Mouse (Mus musculus) midbrain, embryonic 16.5 days (tissue): Measurements from ENCODE around the gene Mrgpra1. TPM values are rescaled to one million over a fixed set of nuclear protein-coding genes. Genes with fewer than 3 reads are reported as not detected.
"Not testable (repeated sequence)": the region's sequence is repeated elsewhere in the genome, so short reads cannot be mapped to it uniquely, and the experiment has no call there.

ENCODE experiments used
- ATAC-seq: fragments of 200-750 bp; cut with Nextera tagmentation; 2 replicates; pipeline ENCODE4 v1.8.0; 2017; ENCODE audit warnings: moderate TSS enrichment
- H3K27ac ChIP-seq: fragments of 300-500 bp; sonication (generic); 2 replicates; pipeline ENCODE4 v1.5.1; 2014; ENCODE audit warnings: mild to moderate bottlenecking, low read length, mixed read lengths
- H3K27me3 ChIP-seq: fragments of 300-500 bp; sonication (generic); 2 replicates; pipeline ENCODE4 v1.6.1; 2014; ENCODE audit warnings: low read depth, low read length, mixed read lengths; ENCODE audit not compliant: control insufficient read depth, insufficient read depth
- H3K36me3 ChIP-seq: fragments of 300-500 bp; sonication (generic); 2 replicates; pipeline ENCODE4 v1.6.1; 2014; ENCODE audit warnings: mild to moderate bottlenecking, low read length, moderate library complexity, mixed read lengths; ENCODE audit not compliant: control insufficient read depth, insufficient read depth
- H3K4me1 ChIP-seq: fragments of 300-500 bp; sonication (generic); 2 replicates; pipeline ENCODE4 v1.6.1; 2014; ENCODE audit warnings: mild to moderate bottlenecking, low read length, mixed read lengths; ENCODE audit not compliant: control insufficient read depth, insufficient read depth
- H3K4me2 ChIP-seq: fragments of 300-500 bp; sonication (generic); 2 replicates; pipeline ENCODE4 v1.6.1; 2014; ENCODE audit warnings: mild to moderate bottlenecking, low read length, mixed read lengths
- H3K4me3 ChIP-seq: fragments of 300-500 bp; sonication (generic); 2 replicates; pipeline ENCODE4 v1.5.1; 2014; ENCODE audit warnings: low read depth, mild to moderate bottlenecking, low read length, moderate library complexity, mixed read lengths
- H3K9ac ChIP-seq: fragments of 300-500 bp; sonication (generic); 2 replicates; pipeline ENCODE4 v1.6.1; 2014; ENCODE audit warnings: low read depth, low read length, mixed read lengths
- H3K9me3 ChIP-seq: fragments of 300-500 bp; sonication (generic); replicated peaks from 2 replicates; pipeline ENCODE4 v1.6.1; 2014; ENCODE audit warnings: mild to moderate bottlenecking, low read length, mixed read lengths; ENCODE audit not compliant: control insufficient read depth, poor library complexity, severe bottlenecking
- WGBS: fragments of 180-500 bp; shearing (Covaris S2); extraction: QIAGEN DNeasy Blood & Tissue Kit; methylation state at CpG from one replicate; pipeline ENCODE4 v1.1.7; 2014; 5-methylcytosine and 5-hydroxymethylcytosine counted together
- polyA plus RNA-seq: library from polyadenylated mRNA; unstranded; fragments of >200 nt; fragmentation: Nextera tagmentation; extraction: Ambion mirVana; gene quantifications from 2 replicates; pipeline ENCODE4 v1.2.1, GENCODE M21; 2015

Mrgpra1 gene
- not detected in 2 replicates for polyA plus RNA-seq

DNA sequence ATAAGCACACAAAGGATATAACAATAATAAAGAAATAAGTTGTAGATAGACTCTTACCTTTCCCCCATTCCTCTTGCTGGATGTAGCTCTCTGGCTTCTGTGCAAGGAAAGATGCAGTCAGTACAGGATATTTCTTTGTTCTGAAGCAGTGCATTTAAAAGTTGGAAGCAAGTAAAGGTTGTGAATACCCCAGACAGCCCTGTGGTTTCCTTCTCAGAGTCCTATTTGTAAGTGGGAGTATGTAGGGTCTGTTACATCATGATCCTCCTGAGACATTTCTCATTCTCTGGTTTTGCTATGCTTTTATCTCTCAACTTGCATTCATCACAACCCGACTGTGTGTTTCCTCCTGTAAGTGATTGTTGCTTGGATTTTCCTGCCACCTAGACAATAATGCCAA lies at the start of gene Mrgpra1:
Mrgpra1 (minus strand) TSS at position 101 of the 400 bp plus-strand sequence.
- Histone ChIP-seq H3K27me3 (no peaks in the 10 kb centered on the region), H3K4me2 (no peak within 1 kb of the TSS), H3K4me1 (no peaks in the 10 kb centered on the region), H3K4me3 (no peak within 1 kb of the TSS), H3K27ac (no peak within 1 kb of the TSS), H3K36me3 (no peaks in the 10 kb centered on the region), H3K9ac (no peak within 1 kb of the TSS), H3K9me3 (peaks cover 21% of the 10 kb centered on the region)
- 76% methylated on average over 1 of the region's 1 CpGs for WGBS
- no peak for ATAC-seq

DNA sequence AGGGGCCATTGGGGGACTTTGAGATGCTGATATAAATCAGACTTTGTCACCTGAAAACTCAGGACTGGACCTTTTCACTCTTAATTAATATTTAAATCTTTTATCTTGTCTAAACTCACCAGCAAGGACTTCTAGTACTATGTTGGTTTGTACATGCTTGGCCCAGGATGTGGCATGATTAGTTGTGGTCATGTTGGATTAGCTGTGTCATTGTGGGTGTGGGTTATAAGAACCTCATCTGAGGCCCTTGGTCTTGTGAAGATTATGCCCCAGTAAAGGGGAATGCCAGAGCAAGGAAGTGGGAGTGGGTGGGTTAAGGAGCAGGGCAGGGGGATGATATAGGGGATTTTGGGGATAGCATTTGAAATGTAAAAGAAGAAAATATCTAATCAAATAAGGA lies 47.1 kb upstream of the Mrgpra1 start:
- no peak for ATAC-seq
- Histone ChIP-seq H3K9me3 (peaks cover 31% of the 10 kb centered on the region), H3K4me3 (no peak overlapping the region), H3K4me1 (no peaks in the 10 kb centered on the region), H3K9ac (no peak overlapping the region), H3K4me2 (no peak overlapping the region), H3K27me3 (no peaks in the 10 kb centered on the region), H3K27ac (no peak overlapping the region), H3K36me3 (no peaks in the 10 kb centered on the region)

DNA sequence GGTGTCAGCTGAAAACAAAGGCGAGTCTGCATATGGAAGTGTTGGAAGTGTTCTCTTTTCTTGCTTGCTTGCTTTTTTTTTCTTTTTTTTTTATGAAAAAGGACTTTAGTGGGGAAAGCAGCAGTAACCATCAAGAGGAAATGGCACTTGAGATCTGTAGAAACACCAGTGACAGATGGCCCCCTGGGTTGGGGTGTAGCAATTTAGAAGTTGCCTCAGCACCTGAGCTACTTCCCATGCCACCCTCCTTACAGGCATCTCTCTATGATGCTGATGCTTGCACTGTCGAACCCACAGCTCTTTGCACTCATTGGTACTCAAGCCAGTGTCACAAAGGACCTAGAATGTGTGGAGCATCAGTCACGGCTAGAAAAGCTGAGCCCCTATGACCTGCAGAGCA lies 5.6 kb downstream of the Mrgpra1 start:
- 73% methylated on average over 3 of the region's 3 CpGs for WGBS
- no peak overlapping the region for H3K4me3 ChIP-seq

DNA sequence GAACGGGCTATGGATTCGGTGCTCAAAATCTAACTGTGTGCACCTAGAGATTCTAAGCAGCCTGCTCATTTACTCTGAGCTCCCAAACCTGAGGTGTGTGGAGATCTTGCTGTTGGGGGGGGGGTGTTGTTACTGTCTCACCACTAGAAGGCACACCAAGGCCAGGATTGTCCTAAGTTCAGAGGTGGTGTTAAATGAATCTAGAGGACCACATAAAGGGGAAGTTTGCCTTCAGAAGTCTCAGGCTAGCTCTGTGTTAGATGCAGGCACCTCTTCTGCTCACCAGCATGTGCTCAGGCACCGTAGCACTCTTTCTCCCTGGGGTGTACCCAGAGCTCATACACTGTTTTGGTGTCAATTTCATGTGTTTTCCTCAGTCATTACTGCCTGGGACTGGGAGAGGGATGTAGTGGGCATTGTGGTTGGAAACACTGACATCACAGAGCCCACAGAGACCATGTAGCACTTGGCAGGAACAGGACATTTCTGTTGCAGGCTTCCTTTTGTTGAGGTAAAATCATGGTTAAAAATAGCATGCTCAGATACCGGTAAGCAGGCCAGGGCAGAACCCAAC lies 8.0 kb downstream of the Mrgpra1 start:
- H3K4me2 ChIP-seq, result no peak overlapping the region
- no peaks in the 10 kb centered on the region for H3K36me3 ChIP-seq
- no peaks in the 10 kb centered on the region for H3K27me3 ChIP-seq
- H3K9ac ChIP-seq, result no peak overlapping the region
- H3K9me3 ChIP-seq, result peaks cover 11% of the 10 kb centered on the region; the same call in 1 of the 2 replicates
- no peak overlapping the region for H3K4me3 ChIP-seq
- WGBS, result 92% methylated on average over 4 of the region's 4 CpGs
- no peak overlapping the region for H3K27ac ChIP-seq
- no peak for ATAC-seq
- H3K4me1 ChIP-seq, result no peaks in the 10 kb centered on the region

More for the DNA sequence above, 5.6 kb downstream of the Mrgpra1 start:
- peaks cover 11% of the 10 kb centered on the region for H3K9me3 ChIP-seq
- H3K36me3 ChIP-seq, result no peaks in the 10 kb centered on the region
- no peaks in the 10 kb centered on the region for H3K27me3 ChIP-seq
- H3K27ac ChIP-seq, result no peak overlapping the region
- no peaks in the 10 kb centered on the region for H3K4me1 ChIP-seq
- H3K4me2 ChIP-seq, result no peak overlapping the region
- no peak for ATAC-seq
- H3K9ac ChIP-seq, result no peak overlapping the region

DNA sequence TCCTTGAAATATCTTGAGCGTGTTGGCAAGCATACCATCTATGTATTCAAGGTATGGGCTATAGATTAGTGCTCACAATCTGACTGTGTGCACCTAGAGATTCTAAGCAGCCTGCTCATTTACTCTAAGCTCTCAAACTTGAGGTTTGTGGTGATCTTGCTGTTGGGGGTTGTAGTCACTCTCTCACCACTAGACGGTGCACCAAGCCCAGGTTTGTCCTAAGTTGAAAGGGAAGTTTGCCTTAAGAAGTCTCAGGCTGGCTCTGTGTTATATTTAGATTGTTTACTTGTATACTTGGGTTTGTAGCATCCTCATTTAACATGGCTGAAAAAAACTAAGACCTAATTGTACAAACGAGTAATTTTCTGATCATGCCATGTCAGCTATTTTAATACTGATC lies 12.2 kb downstream of the Mrgpra1 start:
- H3K4me3 ChIP-seq, H3K36me3 ChIP-seq, H3K9ac ChIP-seq, H3K4me1 ChIP-seq, H3K27ac ChIP-seq, ATAC-seq, H3K27me3 ChIP-seq, H3K9me3 ChIP-seq, H3K4me2 ChIP-seq: not testable (repeated sequence)
- 82% methylated on average over 3 of the region's 3 CpGs for WGBS

DNA sequence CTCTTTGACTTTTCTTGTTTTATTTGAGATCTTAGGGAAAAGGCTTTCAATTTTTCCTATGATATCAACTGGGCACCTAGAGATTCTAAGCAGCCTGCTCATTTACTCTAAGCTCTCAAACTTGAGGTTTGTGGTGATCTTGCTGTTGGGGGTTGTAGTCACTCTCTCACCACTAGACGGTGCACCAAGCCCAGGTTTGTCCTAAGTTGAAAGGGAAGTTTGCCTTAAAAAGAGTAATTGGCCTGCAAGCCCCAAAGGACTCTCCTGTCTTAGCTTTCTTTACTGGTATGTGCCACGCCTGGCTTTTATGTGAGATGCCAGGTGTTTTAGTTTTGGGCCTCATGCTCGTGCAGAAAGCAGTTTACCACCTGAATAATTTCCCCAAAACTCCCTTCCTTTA lies 12.7 kb downstream of the Mrgpra1 start:
- ATAC-seq, H3K9ac ChIP-seq, H3K4me2 ChIP-seq, H3K4me3 ChIP-seq, H3K4me1 ChIP-seq, H3K36me3 ChIP-seq, H3K9me3 ChIP-seq, H3K27me3 ChIP-seq, H3K27ac ChIP-seq: not testable (repeated sequence)
- 65% methylated on average over 3 of the region's 3 CpGs for WGBS

DNA sequence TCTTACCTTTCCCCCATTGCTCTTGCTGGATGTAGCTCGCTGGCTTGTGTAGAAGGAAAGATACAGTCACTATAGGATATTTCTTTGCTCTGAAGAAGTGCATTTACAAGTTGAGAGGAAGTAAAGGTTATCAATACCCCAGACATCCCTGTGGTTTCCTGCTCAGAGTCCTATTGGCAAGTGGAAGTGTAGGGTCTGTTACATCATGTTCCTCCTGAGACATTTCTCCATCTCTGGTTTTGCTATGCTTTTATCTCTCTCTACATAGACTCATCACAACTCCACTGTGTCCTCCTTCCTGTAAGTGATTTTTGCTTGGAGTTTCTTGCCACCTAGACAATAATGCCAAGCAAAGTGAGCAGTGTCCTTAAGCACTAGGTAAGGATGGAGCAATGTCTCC lies 35.7 kb downstream of the Mrgpra1 start:
- Histone ChIP-seq H3K4me3 (no peak overlapping the region), H3K27me3 (no peaks in the 10 kb centered on the region), H3K27ac (no peak overlapping the region), H3K36me3 (no peaks in the 10 kb centered on the region), H3K4me2 (no peak overlapping the region), H3K9me3 (peaks cover 13% of the 10 kb centered on the region; the same call in 1 of the 2 replicates), H3K4me1 (no peaks in the 10 kb centered on the region), H3K9ac (no peak overlapping the region)
- ATAC-seq, result no peak
- 56% methylated on average over 1 of the region's 1 CpGs for WGBS

DNA sequence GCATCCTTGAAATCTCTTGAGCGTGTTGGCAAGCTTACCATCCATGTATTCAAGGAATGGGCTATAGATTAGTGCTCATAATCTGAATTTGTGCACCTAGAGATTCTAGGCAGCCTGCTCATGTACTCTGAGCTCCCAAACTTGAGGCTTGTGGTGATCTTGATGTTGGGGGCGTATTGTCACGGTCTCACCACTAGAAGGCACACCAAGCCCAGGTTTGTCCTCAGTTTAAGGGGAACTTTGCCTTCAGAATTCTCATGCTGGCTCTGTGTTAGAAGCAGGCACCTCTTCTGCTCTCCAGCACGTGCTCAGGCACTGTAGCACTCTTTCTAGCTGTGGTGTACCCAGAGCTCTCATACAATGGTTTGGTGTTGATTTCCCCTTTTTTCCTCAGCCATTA lies 41.8 kb downstream of the Mrgpra1 start:
- WGBS, result 44% methylated on average over 4 of the region's 4 CpGs
- Histone ChIP-seq H3K27me3 (no peaks in the 10 kb centered on the region), H3K4me3 (no peak overlapping the region), H3K4me1 (no peaks in the 10 kb centered on the region), H3K9ac (no peak overlapping the region), H3K4me2 (no peak overlapping the region), H3K9me3 (peaks cover 17% of the 10 kb centered on the region; the same call in 1 of the 2 replicates), H3K36me3 (no peaks in the 10 kb centered on the region), H3K27ac (no peak overlapping the region)
- no peak for ATAC-seq

DNA sequence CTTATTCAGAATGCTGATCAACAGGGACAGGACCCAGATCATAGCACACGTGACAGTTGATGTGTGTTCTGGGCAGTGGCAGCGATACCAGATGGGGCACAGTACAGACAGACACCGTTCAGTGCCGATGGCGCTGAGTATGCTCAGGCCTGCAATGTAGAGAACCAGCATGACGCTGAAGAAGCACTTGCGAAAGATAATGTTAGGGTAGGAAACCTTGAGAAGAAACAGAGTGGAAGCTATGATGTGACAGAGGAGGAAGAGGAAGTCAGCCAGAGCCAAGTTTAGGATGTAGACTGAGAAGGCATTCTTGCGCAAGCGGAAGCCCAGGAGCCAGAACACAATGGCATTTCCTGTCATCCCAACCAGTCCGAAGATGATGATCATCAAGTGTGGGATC lies 44.2 kb downstream of the Mrgpra1 start:
- H3K4me1 ChIP-seq, result no peaks in the 10 kb centered on the region
- no peak overlapping the region for H3K9ac ChIP-seq
- H3K27ac ChIP-seq, result no peak overlapping the region
- no peaks in the 10 kb centered on the region for H3K27me3 ChIP-seq
- no peak overlapping the region for H3K4me2 ChIP-seq
- WGBS, result 92% methylated on average over 10 of the region's 10 CpGs
- no peak overlapping the region for H3K4me3 ChIP-seq
- no peaks in the 10 kb centered on the region for H3K36me3 ChIP-seq
- no peak for ATAC-seq
- peaks cover 25% of the 10 kb centered on the region for H3K9me3 ChIP-seq
